Mouse (Mus musculus) midbrain, embryonic 11.5 days (tissue): ENCODE data around the gene Nckipsd. TPM values are rescaled to one million over a fixed set of nuclear protein-coding genes. Genes with fewer than 3 reads are reported as not detected.

Source experiments
- ATAC-seq: fragments of 200-750 bp; cut with Nextera tagmentation; 2 replicates; pipeline ENCODE4 v1.8.0; 2017; ENCODE audit warnings: moderate TSS enrichment, moderate library complexity; ENCODE audit not compliant: low FRiP score
- DNase-seq: peaks from one replicate; pipeline ENCODE4 v3.0.0; 2015; ENCODE audit warnings: low spot score; ENCODE audit errors: missing footprints
- H3K27ac ChIP-seq: fragments of 300-500 bp; sonication (generic); 2 replicates; pipeline ENCODE4 v1.5.1; 2014; ENCODE audit warnings: low read depth, low read length
- H3K27me3 ChIP-seq: fragments of 300-500 bp; sonication (generic); 2 replicates; pipeline ENCODE4 v1.6.1; 2014; ENCODE audit warnings: mild to moderate bottlenecking, low read length, moderate library complexity, mixed read lengths; ENCODE audit not compliant: control insufficient read depth, insufficient read depth
- H3K36me3 ChIP-seq: fragments of 300-500 bp; sonication (generic); 2 replicates; pipeline ENCODE4 v1.6.1; 2014; ENCODE audit warnings: mild to moderate bottlenecking, low read length, moderate library complexity, mixed read lengths; ENCODE audit not compliant: control insufficient read depth, insufficient read depth
- H3K4me1 ChIP-seq: fragments of 300-500 bp; sonication (generic); 2 replicates; pipeline ENCODE4 v1.6.1; 2014; ENCODE audit warnings: low read length; ENCODE audit not compliant: control insufficient read depth, insufficient read depth
- H3K4me2 ChIP-seq: fragments of 300-500 bp; sonication (generic); 2 replicates; pipeline ENCODE4 v1.6.1; 2014; ENCODE audit warnings: mild to moderate bottlenecking, moderate library complexity
- H3K4me3 ChIP-seq: fragments of 300-500 bp; sonication (generic); 2 replicates; pipeline ENCODE4 v1.5.1; 2014; ENCODE audit warnings: low read depth, low read length
- H3K9ac ChIP-seq: fragments of 300-500 bp; sonication (generic); 2 replicates; pipeline ENCODE4 v1.6.1; 2014; ENCODE audit warnings: low read length
- H3K9me3 ChIP-seq: fragments of 300-500 bp; sonication (generic); 2 replicates; pipeline ENCODE4 v1.6.1; 2016; ENCODE audit warnings: low read length; ENCODE audit not compliant: control insufficient read depth
- WGBS: fragments of 180-500 bp; shearing (Covaris S2); extraction: QIAGEN DNeasy Blood & Tissue Kit; methylation state at CpG from one replicate; pipeline ENCODE4 v1.1.7; 2014; 5-methylcytosine and 5-hydroxymethylcytosine counted together
- polyA plus RNA-seq: library from polyadenylated mRNA; unstranded; fragments of >200 nt; fragmentation: Nextera tagmentation; extraction: Ambion mirVana; gene quantifications from 2 replicates; pipeline ENCODE4 v1.2.1, GENCODE M21; 2014

The Nckipsd gene
- 8.3 and 9.2 TPM in 2 replicates for polyA plus RNA-seq

- DNase-seq, result peak; percentile 100
- peak within 1 kb of the TSS; percentile 78 for H3K4me2 ChIP-seq
- peaks cover 5% of the 10 kb centered on the region; the same call in 1 of the 2 replicates for H3K4me1 ChIP-seq
- peak within 1 kb of the TSS; percentile 77 for H3K4me3 ChIP-seq
- H3K27me3 ChIP-seq, result no peaks in the 10 kb centered on the region
- no peak within 1 kb of the TSS; the same call in 1 of the 2 replicates for H3K27ac ChIP-seq
- WGBS, result under 1% methylated on average over 55 of the region's 62 CpGs
- H3K9me3 ChIP-seq, result no peaks in the 10 kb centered on the region
- peak within 1 kb of the TSS; percentile 89 for H3K9ac ChIP-seq
- peak; percentile 92 for ATAC-seq
- peaks cover 27% of the 10 kb centered on the region for H3K36me3 ChIP-seq
Observed at GRCm38 (mm10) chr9:108808163-108808665, at the start of gene Nckipsd. Gene Nckipsd (plus strand): TSS chr9:108808368.

DNA sequence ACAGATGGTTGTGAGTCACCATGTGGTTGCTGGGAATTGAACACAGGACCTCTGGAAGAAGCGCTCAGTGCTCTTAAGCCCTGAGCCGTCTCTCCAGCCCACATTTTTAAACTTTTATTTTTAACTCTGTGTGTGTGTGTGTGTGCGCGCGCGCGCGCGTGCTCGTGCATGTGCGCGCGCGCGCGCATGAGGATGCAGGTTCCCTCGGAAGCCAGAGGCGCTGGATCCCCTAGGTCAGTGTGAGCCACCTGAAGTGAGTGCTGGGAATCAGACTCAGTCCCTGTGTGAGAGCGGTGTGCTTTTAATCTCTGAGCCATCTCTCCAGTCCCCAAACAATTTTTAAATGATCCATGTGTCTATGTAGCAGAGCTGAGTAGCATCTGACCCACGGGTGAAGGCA, 49.0 kb upstream of the Nckipsd start:
- Histone ChIP-seq H3K27me3 (no peaks in the 10 kb centered on the region), H3K9me3 (no peaks in the 10 kb centered on the region), H3K36me3 (no peaks in the 10 kb centered on the region), H3K4me3 (no peak overlapping the region), H3K27ac (no peak overlapping the region), H3K9ac (no peak overlapping the region), H3K4me1 (no peaks in the 10 kb centered on the region), H3K4me2 (no peak overlapping the region)
- no peak for ATAC-seq
- peak; percentile 10 for DNase-seq
- WGBS, result 96% methylated on average over 20 of the region's 20 CpGs

GRCm38 (mm10) chr9:108759805-108760204, 48.4 kb upstream of the Nckipsd start:
- DNase-seq (peak; percentile 90), ATAC-seq (no peak)
- H3K4me3 ChIP-seq, result no peak overlapping the region
- H3K27ac ChIP-seq, result no peak overlapping the region
- WGBS, result 65% methylated on average over 2 of the region's 2 CpGs
- H3K9ac ChIP-seq, result no peak overlapping the region
- no peaks in the 10 kb centered on the region for H3K9me3 ChIP-seq
- H3K4me2 ChIP-seq, result no peak overlapping the region
- H3K36me3 ChIP-seq, result no peaks in the 10 kb centered on the region
- no peaks in the 10 kb centered on the region for H3K27me3 ChIP-seq
- no peaks in the 10 kb centered on the region for H3K4me1 ChIP-seq

- H3K4me2 ChIP-seq, result no peak overlapping the region
- no peak overlapping the region for H3K9ac ChIP-seq
- H3K27ac ChIP-seq, result no peak overlapping the region
- H3K4me3 ChIP-seq, result no peak overlapping the region
- no peaks in the 10 kb centered on the region for H3K36me3 ChIP-seq
- no peaks in the 10 kb centered on the region for H3K4me1 ChIP-seq
- no peaks in the 10 kb centered on the region for H3K27me3 ChIP-seq
- ATAC-seq (no peak), DNase-seq (no peak)
- no peaks in the 10 kb centered on the region for H3K9me3 ChIP-seq
Observed at GRCm38 (mm10) chr9:108761561-108761960, 46.6 kb upstream of the Nckipsd start.

DNA sequence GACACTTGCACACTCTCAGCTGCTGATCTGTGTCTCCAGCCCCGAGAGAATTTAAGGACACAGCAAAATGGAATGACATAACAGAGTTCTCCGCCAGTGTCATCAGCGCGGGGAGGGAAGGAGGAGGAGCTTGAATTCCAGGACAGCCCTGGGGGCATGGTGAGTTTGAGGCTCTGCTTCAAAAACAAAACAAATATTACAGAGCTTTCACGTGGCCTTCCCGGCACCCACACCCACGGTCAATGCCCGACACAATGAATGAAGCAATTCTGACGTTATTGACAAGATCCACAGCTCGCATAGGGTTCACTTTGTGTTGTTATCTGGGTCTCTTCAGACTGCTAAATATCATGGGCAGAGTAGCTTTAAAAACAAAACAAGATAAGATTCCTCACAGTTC, 43.2 kb upstream of the Nckipsd start:
- no peak overlapping the region for H3K27ac ChIP-seq
- H3K9ac ChIP-seq, result no peak overlapping the region
- no peaks in the 10 kb centered on the region for H3K36me3 ChIP-seq
- DNase-seq (no peak), ATAC-seq (no peak)
- no peaks in the 10 kb centered on the region for H3K4me1 ChIP-seq
- H3K27me3 ChIP-seq, result no peaks in the 10 kb centered on the region
- H3K9me3 ChIP-seq, result no peaks in the 10 kb centered on the region
- no peak overlapping the region for H3K4me2 ChIP-seq
- no peak overlapping the region for H3K4me3 ChIP-seq
- WGBS, result 80% methylated on average over 10 of the region's 10 CpGs

- no peaks in the 10 kb centered on the region for H3K36me3 ChIP-seq
- no peak for ATAC-seq
- no peak overlapping the region for H3K9ac ChIP-seq
- H3K27ac ChIP-seq, result no peak overlapping the region
- H3K27me3 ChIP-seq, result no peaks in the 10 kb centered on the region
- H3K4me1 ChIP-seq, result no peaks in the 10 kb centered on the region
- H3K4me2 ChIP-seq, result no peak overlapping the region
- no peaks in the 10 kb centered on the region for H3K9me3 ChIP-seq
- DNase-seq, result no peak
- 90% methylated on average over 4 of the region's 4 CpGs for WGBS
- no peak overlapping the region for H3K4me3 ChIP-seq
Observed at GRCm38 (mm10) chr9:108776614-108777013, 31.6 kb upstream of the Nckipsd start.

- no peak overlapping the region for H3K4me2 ChIP-seq
- H3K27me3 ChIP-seq, result no peaks in the 10 kb centered on the region
- H3K27ac ChIP-seq, result no peak overlapping the region
- no peaks in the 10 kb centered on the region for H3K36me3 ChIP-seq
- no peaks in the 10 kb centered on the region for H3K4me1 ChIP-seq
- peak; percentile 33 for DNase-seq
- no peak for ATAC-seq
- no peak overlapping the region for H3K4me3 ChIP-seq
- 92% methylated on average over 4 of the region's 4 CpGs for WGBS
- H3K9ac ChIP-seq, result no peak overlapping the region
- H3K9me3 ChIP-seq, result no peaks in the 10 kb centered on the region
Observed at GRCm38 (mm10) chr9:108777276-108777675, 30.9 kb upstream of the Nckipsd start.

DNA sequence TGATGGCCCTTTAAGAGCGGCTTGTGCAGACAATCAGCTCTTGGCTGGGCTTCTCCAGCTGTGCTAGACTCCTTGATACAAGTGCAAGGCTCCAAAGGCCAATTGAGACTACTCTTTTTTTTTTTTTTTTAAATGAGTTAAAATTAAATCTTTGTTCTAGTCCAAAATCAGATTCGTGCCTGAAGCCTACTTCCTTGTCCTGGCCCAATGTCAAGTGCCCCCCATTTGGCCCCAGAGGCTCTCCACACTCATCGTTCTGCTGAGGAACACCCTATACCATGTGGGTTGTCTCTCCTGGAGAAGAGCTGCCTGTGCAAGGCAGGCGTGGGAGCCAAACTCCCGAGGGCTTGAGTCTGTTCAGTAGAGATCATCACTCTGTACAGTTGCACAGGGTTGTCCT, 27.2 kb upstream of the Nckipsd start:
- Histone ChIP-seq H3K9ac (no peak overlapping the region), H3K4me1 (peaks cover 17% of the 10 kb centered on the region), H3K9me3 (no peaks in the 10 kb centered on the region), H3K27ac (no peak overlapping the region), H3K27me3 (no peaks in the 10 kb centered on the region), H3K4me3 (no peak overlapping the region), H3K4me2 (no peak overlapping the region), H3K36me3 (no peaks in the 10 kb centered on the region)
- ATAC-seq, result no peak
- WGBS, result 70% methylated on average over 5 of the region's 5 CpGs
- DNase-seq, result no peak

- Histone ChIP-seq H3K4me1 (peaks cover 25% of the 10 kb centered on the region), H3K36me3 (no peaks in the 10 kb centered on the region), H3K4me3 (no peak overlapping the region), H3K27me3 (no peaks in the 10 kb centered on the region), H3K9me3 (no peaks in the 10 kb centered on the region), H3K9ac (no peak overlapping the region), H3K4me2 (no peak overlapping the region), H3K27ac (no peak overlapping the region)
- 66% methylated on average over 4 of the region's 4 CpGs for WGBS
- no peak for DNase-seq
- ATAC-seq, result no peak
Observed at GRCm38 (mm10) chr9:108781891-108782290, 26.3 kb upstream of the Nckipsd start.
